Comparison of ENCODE assay signal across 8 mouse cellular contexts in genomic region chr2:30178711-30179110, GRCm38 (mm10). TPM values are rescaled to one million over a fixed set of nuclear protein-coding genes. Genes with fewer than 3 reads are reported as not detected.
DNase-seq lines count a peak whose midpoint lies in the region; ATAC-seq and TF ChIP-seq lines count a peak whose summit lies in the region.
"Not testable (repeated sequence)": the region's sequence is repeated elsewhere in the genome, so short reads cannot be mapped to it uniquely, and the experiment has no call there.

No protein-coding gene starts in this region.

- H3K27me3 ChIP-seq in E14TG2a.4 (ENCODE audit: insufficient read depth, low read length); embryonic facial prominence, embryonic 15.5 days; heart, embryonic 10.5 days (ENCODE audit: insufficient read depth, poor library complexity, severe bottlenecking); hindbrain, embryonic 14.5 days (ENCODE audit: control insufficient read depth, insufficient read depth, low read length); kidney, postnatal 0 days (ENCODE audit: insufficient read depth, low read length); liver, embryonic 14.5 days (ENCODE audit: control insufficient read depth, insufficient read depth, low read length); midbrain, embryonic 13.5 days; small intestine, adult 2 months (ENCODE audit: control insufficient read depth, insufficient read depth, low read length): not testable (repeated sequence)

- H3K9me3 ChIP-seq in E14TG2a.4 (ENCODE audit: low read length); embryonic facial prominence, embryonic 15.5 days (replicated peaks); heart, embryonic 10.5 days; hindbrain, embryonic 14.5 days (ENCODE audit: control insufficient read depth, low read length); kidney, postnatal 0 days (replicated peaks; ENCODE audit: low read length); liver, embryonic 14.5 days (ENCODE audit: control insufficient read depth, low read length); midbrain, embryonic 13.5 days: not testable (repeated sequence)

- not testable (repeated sequence) for H3K27ac ChIP-seq in embryonic facial prominence, embryonic 15.5 days (replicated peaks); heart, embryonic 10.5 days; hindbrain, embryonic 14.5 days; kidney, postnatal 0 days; liver, embryonic 14.5 days; midbrain, embryonic 13.5 days; small intestine, adult 2 months (ENCODE audit: insufficient read depth, low read depth, low read length)

- TF ChIP-seq CTCF in E14TG2a.4 (conservative IDR thresholded peaks at IDR 0.05; ENCODE audit: low read length); small intestine, adult 2 months (IDR thresholded peaks at IDR 0.05; ENCODE audit: extremely low read depth, insufficient read length, insufficient replicate concordance, low read depth, low read length): not testable (repeated sequence)
- peak; percentile 23; the same call in 1 of the 2 replicates for TF ChIP-seq CTCF in kidney, postnatal 0 days (IDR thresholded peaks at IDR 0.05; ENCODE audit: low read depth)
- peak; percentile 5; the same call in 1 of the 2 replicates for TF ChIP-seq CTCF in liver, embryonic 14.5 days (IDR thresholded peaks at IDR 0.05; ENCODE audit: low read depth)

- DNase-seq in heart, embryonic 10.5 days (ENCODE audit: low spot score); hindbrain, embryonic 14.5 days (ENCODE audit: low spot score); kidney, postnatal 0 days (ENCODE audit: low spot score); liver, embryonic 14.5 days (ENCODE audit: low read depth in 3 of 3, low spot score in 3 of 3): not testable (repeated sequence)

- 54% methylated on average over 7 of the region's 7 CpGs for WGBS in embryonic facial prominence, embryonic 15.5 days
- WGBS in heart, embryonic 10.5 days: 57% methylated on average over 7 of the region's 7 CpGs
- WGBS in hindbrain, embryonic 14.5 days: 42% methylated on average over 7 of the region's 7 CpGs
- WGBS in kidney, postnatal 0 days: 49% methylated on average over 7 of the region's 7 CpGs
- WGBS in liver, embryonic 14.5 days (ENCODE audit: insufficient replicate concordance): 53% methylated on average over 7 of the region's 7 CpGs
- WGBS in midbrain, embryonic 13.5 days: 38% methylated on average over 7 of the region's 7 CpGs
- 40% methylated on average over 7 of the region's 7 CpGs for WGBS in small intestine, adult 2 months

- peak overlapping the region; percentile 96 for H3K4me3 ChIP-seq in E14TG2a.4 (replicated peaks; ENCODE audit: low read length)
- H3K4me3 ChIP-seq in embryonic facial prominence, embryonic 15.5 days (replicated peaks): peak overlapping the region; percentile 78
- H3K4me3 ChIP-seq in heart, embryonic 10.5 days: peak overlapping the region; percentile 76
- peak overlapping the region; percentile 68 for H3K4me3 ChIP-seq in hindbrain, embryonic 14.5 days (replicated peaks; ENCODE audit: low read length)
- peak overlapping the region; percentile 65 for H3K4me3 ChIP-seq in kidney, postnatal 0 days (replicated peaks; ENCODE audit: low read depth, low read length)
- H3K4me3 ChIP-seq in liver, embryonic 14.5 days (ENCODE audit: insufficient read depth in 1 of 2, low read depth in 2 of 2, low read length in 2 of 2): peak overlapping the region in 1 of 2 experiments; percentile 68; a peak in 2 of 4 replicates
- peak overlapping the region; percentile 67 for H3K4me3 ChIP-seq in midbrain, embryonic 13.5 days (replicated peaks)
- H3K4me3 ChIP-seq in small intestine, adult 2 months (ENCODE audit: low read depth, low read length): peak overlapping the region; percentile 87

- not testable (repeated sequence) for TF ChIP-seq EP300 in liver, embryonic 14.5 days (IDR thresholded peaks at IDR 0.05; ENCODE audit: low read depth)

- peak overlapping the region; percentile 85 for H3K4me2 ChIP-seq in embryonic facial prominence, embryonic 15.5 days (replicated peaks)
- peak overlapping the region; percentile 68 for H3K4me2 ChIP-seq in hindbrain, embryonic 14.5 days (replicated peaks)
- peak overlapping the region; percentile 84 for H3K4me2 ChIP-seq in kidney, postnatal 0 days (ENCODE audit: low read length)
- peak overlapping the region; percentile 76 for H3K4me2 ChIP-seq in liver, embryonic 14.5 days (ENCODE audit: low read depth)
- peak overlapping the region; percentile 79 for H3K4me2 ChIP-seq in midbrain, embryonic 13.5 days (replicated peaks)

- not testable (repeated sequence) for ATAC-seq in embryonic facial prominence, embryonic 15.5 days (ENCODE audit: insufficient number of reproducible peaks, low FRiP score, low TSS enrichment, low read depth); kidney, postnatal 0 days (replicated peaks; ENCODE audit: low FRiP score, low read depth); liver, embryonic 14.5 days (ENCODE audit: insufficient read depth)
- ATAC-seq in hindbrain, embryonic 14.5 days (ENCODE audit: low FRiP score): peak; percentile 6; the same call in 1 of the 2 replicates
- peak; percentile 34; the same call in 1 of the 2 replicates for ATAC-seq in midbrain, embryonic 13.5 days

- not testable (repeated sequence) for TF ChIP-seq POLR2A in small intestine, adult 2 months (IDR thresholded peaks at IDR 0.05; ENCODE audit: low read depth, low read length)

- H3K9ac ChIP-seq in embryonic facial prominence, embryonic 15.5 days; hindbrain, embryonic 14.5 days; kidney, postnatal 0 days (ENCODE audit: low read depth, low read length); liver, embryonic 14.5 days (replicated peaks); midbrain, embryonic 13.5 days (replicated peaks): not testable (repeated sequence)

- H3K36me3 ChIP-seq in E14TG2a.4 (ENCODE audit: insufficient read depth, low read length): peaks cover 38% of the 10 kb centered on the region
- peaks cover 36% of the 10 kb centered on the region for H3K36me3 ChIP-seq in embryonic facial prominence, embryonic 15.5 days
- peaks cover 36% of the 10 kb centered on the region for H3K36me3 ChIP-seq in heart, embryonic 10.5 days
- peaks cover 29% of the 10 kb centered on the region for H3K36me3 ChIP-seq in hindbrain, embryonic 14.5 days (replicated peaks; ENCODE audit: control insufficient read depth, insufficient read depth)
- H3K36me3 ChIP-seq in kidney, postnatal 0 days (ENCODE audit: insufficient read depth, low read length): peaks cover 23% of the 10 kb centered on the region
- H3K36me3 ChIP-seq in liver, embryonic 14.5 days (replicated peaks; ENCODE audit: control insufficient read depth, insufficient read depth, low read depth): peaks cover 16% of the 10 kb centered on the region
- peaks cover 32% of the 10 kb centered on the region for H3K36me3 ChIP-seq in midbrain, embryonic 13.5 days
- peaks cover 22% of the 10 kb centered on the region for H3K36me3 ChIP-seq in small intestine, adult 2 months (ENCODE audit: control insufficient read depth, insufficient read depth, low read length)

- H3K4me1 ChIP-seq in E14TG2a.4 (replicated peaks; ENCODE audit: low read depth, low read length): peaks cover 38% of the 10 kb centered on the region
- H3K4me1 ChIP-seq in embryonic facial prominence, embryonic 15.5 days: peaks cover 10% of the 10 kb centered on the region
- H3K4me1 ChIP-seq in heart, embryonic 10.5 days: peaks cover 15% of the 10 kb centered on the region
- H3K4me1 ChIP-seq in hindbrain, embryonic 14.5 days (replicated peaks; ENCODE audit: control insufficient read depth, insufficient read depth, low read length): peaks cover 11% of the 10 kb centered on the region
- not testable (repeated sequence) for H3K4me1 ChIP-seq in kidney, postnatal 0 days (replicated peaks; ENCODE audit: insufficient read depth, low read length); small intestine, adult 2 months (ENCODE audit: control insufficient read depth, insufficient read depth, insufficient read length, low read length)
- H3K4me1 ChIP-seq in liver, embryonic 14.5 days (replicated peaks; ENCODE audit: control insufficient read depth in 2 of 2, insufficient read depth in 2 of 2, low read length in 1 of 2): peaks cover 5 to 10% of the 10 kb centered on the region in 2 experiments; a peak in 3 of 4 replicates
- H3K4me1 ChIP-seq in midbrain, embryonic 13.5 days (replicated peaks): peaks cover 11% of the 10 kb centered on the region

RNA-seq across cellular contexts. Expression of gene Spout1, which starts 0.5 kb away (rescaled TPM):
- polyA plus RNA-seq in embryonic facial prominence, embryonic 15.5 days (2015; fragmentation: Nextera tagmentation; extraction: Ambion mirVana): 75.8 and 77.2 TPM in 2 replicates
- polyA plus RNA-seq in heart, embryonic 10.5 days (2016; fragmentation: Nextera tagmentation; extraction: Ambion mirVana): 52.1 and 72.0 TPM in 2 replicates
- 55.4 and 58.8 TPM in 2 replicates for polyA plus RNA-seq in hindbrain, embryonic 14.5 days (2014; fragmentation: Nextera tagmentation; extraction: Ambion mirVana)
- polyA plus RNA-seq in kidney, postnatal 0 days (2015; fragmentation: Nextera tagmentation; extraction: Ambion mirVana): 41.8 and 44.7 TPM in 2 replicates
- polyA plus RNA-seq in liver, embryonic 14.5 days (2012; rRNA removed): 18.6 and 20.3 TPM in 2 replicates
- polyA plus RNA-seq in liver, embryonic 14.5 days (2014; fragmentation: Nextera tagmentation; extraction: Ambion mirVana): 18.7 and 25.2 TPM in 2 replicates
- polyA plus RNA-seq in midbrain, embryonic 13.5 days (2015; fragmentation: Nextera tagmentation; extraction: Ambion mirVana): 59.9 and 60.0 TPM in 2 replicates
- polyA plus RNA-seq in small intestine, adult 2 months (2012; rRNA removed): 10.9 and 16.8 TPM in 2 replicates

RNA-seq across cellular contexts. Expression of gene Endog, which starts 7.4 kb away (rescaled TPM):
- 17.7 and 18.9 TPM in 2 replicates for polyA plus RNA-seq in embryonic facial prominence, embryonic 15.5 days (2015; fragmentation: Nextera tagmentation; extraction: Ambion mirVana)
- 31.3 and 32.5 TPM in 2 replicates for polyA plus RNA-seq in heart, embryonic 10.5 days (2016; fragmentation: Nextera tagmentation; extraction: Ambion mirVana)
- 29.8 and 31.0 TPM in 2 replicates for polyA plus RNA-seq in hindbrain, embryonic 14.5 days (2014; fragmentation: Nextera tagmentation; extraction: Ambion mirVana)
- 53.5 and 58.2 TPM in 2 replicates for polyA plus RNA-seq in kidney, postnatal 0 days (2015; fragmentation: Nextera tagmentation; extraction: Ambion mirVana)
- 11.9 and 15.1 TPM in 2 replicates for polyA plus RNA-seq in liver, embryonic 14.5 days (2012; rRNA removed)
- polyA plus RNA-seq in liver, embryonic 14.5 days (2014; fragmentation: Nextera tagmentation; extraction: Ambion mirVana): 19.1 and 20.3 TPM in 2 replicates
- 12.1 and 13.8 TPM in 2 replicates for polyA plus RNA-seq in midbrain, embryonic 13.5 days (2015; fragmentation: Nextera tagmentation; extraction: Ambion mirVana)
- 109 and 147 TPM in 2 replicates for polyA plus RNA-seq in small intestine, adult 2 months (2012; rRNA removed)

RNA-seq across cellular contexts. Expression of gene Kyat1, which starts 26.9 kb away (rescaled TPM):
- 14.7 and 15.5 TPM in 2 replicates for polyA plus RNA-seq in embryonic facial prominence, embryonic 15.5 days (2015; fragmentation: Nextera tagmentation; extraction: Ambion mirVana)
- polyA plus RNA-seq in heart, embryonic 10.5 days (2016; fragmentation: Nextera tagmentation; extraction: Ambion mirVana): 12.8 and 17.2 TPM in 2 replicates
- polyA plus RNA-seq in hindbrain, embryonic 14.5 days (2014; fragmentation: Nextera tagmentation; extraction: Ambion mirVana): 13.9 and 16.0 TPM in 2 replicates
- 22.7 and 22.9 TPM in 2 replicates for polyA plus RNA-seq in kidney, postnatal 0 days (2015; fragmentation: Nextera tagmentation; extraction: Ambion mirVana)
- 14.3 and 16.8 TPM in 2 replicates for polyA plus RNA-seq in liver, embryonic 14.5 days (2012; rRNA removed)
- polyA plus RNA-seq in liver, embryonic 14.5 days (2014; fragmentation: Nextera tagmentation; extraction: Ambion mirVana): 9.5 and 11.6 TPM in 2 replicates
- polyA plus RNA-seq in midbrain, embryonic 13.5 days (2015; fragmentation: Nextera tagmentation; extraction: Ambion mirVana): 15.9 and 16.8 TPM in 2 replicates
- polyA plus RNA-seq in small intestine, adult 2 months (2012; rRNA removed): 14.9 and 77.0 TPM in 2 replicates

RNA-seq across cellular contexts. Expression of gene Tbc1d13, which starts 45.2 kb away (rescaled TPM):
- polyA plus RNA-seq in embryonic facial prominence, embryonic 15.5 days (2015; fragmentation: Nextera tagmentation; extraction: Ambion mirVana): 6.9 and 9.3 TPM in 2 replicates
- polyA plus RNA-seq in heart, embryonic 10.5 days (2016; fragmentation: Nextera tagmentation; extraction: Ambion mirVana): 3.9 and 6.8 TPM in 2 replicates
- 18.7 and 18.8 TPM in 2 replicates for polyA plus RNA-seq in hindbrain, embryonic 14.5 days (2014; fragmentation: Nextera tagmentation; extraction: Ambion mirVana)
- 6.4 and 6.6 TPM in 2 replicates for polyA plus RNA-seq in kidney, postnatal 0 days (2015; fragmentation: Nextera tagmentation; extraction: Ambion mirVana)
- 11.3 and 12.7 TPM in 2 replicates for polyA plus RNA-seq in liver, embryonic 14.5 days (2012; rRNA removed)
- polyA plus RNA-seq in liver, embryonic 14.5 days (2014; fragmentation: Nextera tagmentation; extraction: Ambion mirVana): 3.6 and 3.9 TPM in 2 replicates
- polyA plus RNA-seq in midbrain, embryonic 13.5 days (2015; fragmentation: Nextera tagmentation; extraction: Ambion mirVana): 12.5 and 13.2 TPM in 2 replicates
- 48.5 and 85.7 TPM in 2 replicates for polyA plus RNA-seq in small intestine, adult 2 months (2012; rRNA removed)

RNA-seq across cellular contexts. Expression of gene Zer1, which starts 54.3 kb away (rescaled TPM):
- polyA plus RNA-seq in embryonic facial prominence, embryonic 15.5 days (2015; fragmentation: Nextera tagmentation; extraction: Ambion mirVana): 9.3 and 10.1 TPM in 2 replicates
- 5.9 and 7.2 TPM in 2 replicates for polyA plus RNA-seq in heart, embryonic 10.5 days (2016; fragmentation: Nextera tagmentation; extraction: Ambion mirVana)
- polyA plus RNA-seq in hindbrain, embryonic 14.5 days (2014; fragmentation: Nextera tagmentation; extraction: Ambion mirVana): 13.2 and 16.0 TPM in 2 replicates
- polyA plus RNA-seq in kidney, postnatal 0 days (2015; fragmentation: Nextera tagmentation; extraction: Ambion mirVana): 4.4 and 4.9 TPM in 2 replicates
- polyA plus RNA-seq in liver, embryonic 14.5 days (2012; rRNA removed): 8.1 and 8.5 TPM in 2 replicates
- polyA plus RNA-seq in liver, embryonic 14.5 days (2014; fragmentation: Nextera tagmentation; extraction: Ambion mirVana): 1.9 and 2.0 TPM in 2 replicates
- polyA plus RNA-seq in midbrain, embryonic 13.5 days (2015; fragmentation: Nextera tagmentation; extraction: Ambion mirVana): 14.4 and 15.1 TPM in 2 replicates
- 21.1 and 39.1 TPM in 2 replicates for polyA plus RNA-seq in small intestine, adult 2 months (2012; rRNA removed)
